Mouse (Mus musculus) lung, postnatal 4 days (tissue): ENCODE data around the gene Hdac10.

Experiments used
- DNase-seq, 2 experiments: peaks; one replicate each; pipeline ENCODE4 v3.0.0; 2021

Hdac10 gene

GRCm38 (mm10) chr15:89074613-89075477 lies 53.7 kb downstream of the Hdac10 start, which contains the start of gene Trabd:
TSS of gene Trabd (plus strand) at chr15:89075124.
- no peak for DNase-seq

DNA sequence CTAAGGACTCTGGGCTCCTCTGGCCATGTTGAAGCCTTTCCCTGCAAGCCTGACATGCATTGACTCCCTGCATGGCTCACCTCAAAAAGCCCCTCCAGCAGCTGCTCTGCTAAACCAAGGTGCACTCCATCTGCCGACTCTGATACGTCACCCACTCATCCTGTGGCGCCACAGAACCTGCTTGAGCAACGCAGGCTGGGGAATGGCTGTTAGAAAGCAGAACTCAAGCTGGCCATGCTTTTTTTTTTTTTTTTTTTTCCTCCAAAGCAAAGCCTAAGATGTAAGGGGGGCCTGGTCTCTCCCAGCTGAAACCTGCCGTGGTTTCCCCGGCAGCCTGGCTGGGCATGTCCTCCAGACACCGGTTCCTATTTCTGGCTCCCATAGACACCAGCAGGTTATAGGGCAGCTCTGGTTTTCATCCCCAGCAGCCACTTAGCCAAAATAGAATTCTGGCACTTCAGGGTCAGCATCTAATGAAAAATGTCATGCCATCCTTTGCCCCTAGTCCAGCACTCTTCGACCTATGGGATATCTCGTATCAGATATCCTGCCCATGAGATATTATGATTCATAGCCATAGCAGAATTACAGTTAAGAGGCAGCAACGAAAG lies 54.4 kb downstream of the Hdac10 start:
- DNase-seq, result no peak
